ENCODE assay signal across 12 mouse cellular contexts in genomic region chr15:74426989-74427388, GRCm38 (mm10).
A peak's percentile ranks its signal among the peaks of the same experiment; 100 is the strongest.
DNase-seq lines count a peak whose midpoint lies in the region.
"Had no signal": no experiment of that assay in that cellular context is flagged by ENCODE, and none has a peak within 500 bp of the region (broad histone marks: within the 10 kb centered on the region; RNA-seq: fewer than 3 reads in every experiment).

No protein-coding gene starts in this region.

- DNase-seq in cerebellum, adult 18-20 months = peak; percentile 26 to 29
- no peak for DNase-seq in cerebellum, adult 11 months
- peak; percentile 62 to 64 for DNase-seq in cerebellum, postnatal 14 days
- DNase-seq in cerebellum, postnatal 4 days (ENCODE audit: low spot score in 2 of 2) = no peak
- peak; percentile 17 to 24 for DNase-seq in cerebellum, postnatal 36 days
- DNase-seq in cerebellum, adult 9-11 months = no peak
- peak; percentile 45 for DNase-seq in brain, adult 2 months (ENCODE audit: low read depth, low spot score)
- DNase-seq: adrenal gland, adult 8-10 months; adrenal gland, postnatal 14 days; adrenal gland, postnatal 36 days; B cell, adult 2 months; embryo, embryonic 11 days had no signal

Comparison
In these comparisons a context has a peak if more than half of its experiments do, and no peak if none do; other contexts are left out.
1. DNase-seq: peak in cerebellum, adult 18-20 months (2 of 2), cerebellum, postnatal 14 days (2 of 2), cerebellum, postnatal 36 days (2 of 2) and brain, adult 2 months (single experiment); none in cerebellum, adult 11 months (single experiment), cerebellum, postnatal 4 days (0 of 2) and cerebellum, adult 9-11 months (single experiment).